Mouse (Mus musculus): ENCODE measurements around the gene Ptpn22. TPM values are rescaled to one million over a fixed set of nuclear protein-coding genes. Genes with fewer than 3 reads are reported as not detected.

The Ptpn22 gene
- polyA plus RNA-seq, 1 experiment from 2014 or later: 0.44 TPM

DNA sequence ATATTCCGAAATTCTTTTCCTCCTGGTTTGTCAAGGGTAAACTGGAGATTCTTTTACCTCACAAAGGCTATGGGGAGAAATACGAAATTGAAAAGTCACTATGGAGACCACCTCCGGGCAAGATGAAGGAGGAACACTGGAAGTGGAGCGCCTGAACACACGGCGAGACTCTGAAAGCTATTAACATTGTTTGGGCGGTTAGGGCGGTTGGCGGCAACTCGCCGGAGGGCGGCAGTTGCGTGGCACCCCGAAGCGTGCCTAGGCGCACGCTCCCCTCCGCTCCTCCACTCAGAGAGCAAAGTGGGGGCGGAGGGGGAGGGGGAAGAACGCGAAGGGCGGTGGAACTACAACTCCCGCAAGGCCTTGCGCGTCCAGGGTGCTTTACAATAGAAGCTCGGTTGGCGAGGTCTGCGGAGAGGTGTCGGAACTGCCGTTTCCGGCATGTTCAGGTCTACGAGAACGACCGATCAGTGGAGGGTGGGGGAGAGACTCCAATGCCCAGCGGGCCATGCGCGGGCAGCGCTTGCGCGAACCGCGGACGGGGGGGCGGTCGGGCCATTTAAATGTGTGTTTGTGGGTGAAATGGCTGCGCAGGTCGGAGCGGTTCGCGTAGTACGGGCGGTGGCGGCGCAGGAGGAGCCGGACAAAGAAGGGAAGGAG is 54.5 kb downstream of the Ptpn22 start, which contains the start of gene Rsbn1:
Rsbn1 (plus strand) TSS at position 111 of the 660 bp plus-strand sequence.
- Histone ChIP-seq H3K4me2 (replicated peaks) (peak within 1 kb of the TSS; percentile 75), H3K9ac (peak within 1 kb of the TSS; percentile 94), H3K36me3 (no peaks in the 10 kb centered on the region), H3K4me3 (peak within 1 kb of the TSS; percentile 97), H3K27ac (peak within 1 kb of the TSS; percentile 86), H3K9me3 (no peaks in the 10 kb centered on the region), H3K4me1 (peaks cover 10% of the 10 kb centered on the region), H3K27me3 (replicated peaks) (no peaks in the 10 kb centered on the region)
- WGBS: under 1% methylated on average over 54 of the region's 55 CpGs
- ATAC-seq (ENCODE audit: low FRiP score, low read depth): peak; percentile 100

- Histone ChIP-seq H3K9me3 (no peaks in the 10 kb centered on the region), H3K9ac (peak overlapping the region; percentile 94), H3K36me3 (peaks cover 3% of the 10 kb centered on the region; the same call in 1 of the 2 replicates), H3K4me1 (peaks cover 10% of the 10 kb centered on the region), H3K27me3 (replicated peaks) (no peaks in the 10 kb centered on the region), H3K4me3 (peak overlapping the region; percentile 97), H3K27ac (peak overlapping the region; percentile 86), H3K4me2 (replicated peaks) (peak overlapping the region; percentile 75)
- WGBS: under 1% methylated on average over 59 of the region's 60 CpGs
- ATAC-seq (ENCODE audit: low FRiP score, low read depth): peak; percentile 55
Measured at GRCm38 (mm10) chr3:103914732-103915508, 55.3 kb downstream of the Ptpn22 start.

- ATAC-seq (ENCODE audit: low FRiP score, low read depth): no peak
- 8% methylated on average over 7 of the region's 7 CpGs for WGBS
- H3K27ac ChIP-seq: no peak overlapping the region
Measured at GRCm38 (mm10) chr3:103915509-103915896, 55.9 kb downstream of the Ptpn22 start.

DNA sequence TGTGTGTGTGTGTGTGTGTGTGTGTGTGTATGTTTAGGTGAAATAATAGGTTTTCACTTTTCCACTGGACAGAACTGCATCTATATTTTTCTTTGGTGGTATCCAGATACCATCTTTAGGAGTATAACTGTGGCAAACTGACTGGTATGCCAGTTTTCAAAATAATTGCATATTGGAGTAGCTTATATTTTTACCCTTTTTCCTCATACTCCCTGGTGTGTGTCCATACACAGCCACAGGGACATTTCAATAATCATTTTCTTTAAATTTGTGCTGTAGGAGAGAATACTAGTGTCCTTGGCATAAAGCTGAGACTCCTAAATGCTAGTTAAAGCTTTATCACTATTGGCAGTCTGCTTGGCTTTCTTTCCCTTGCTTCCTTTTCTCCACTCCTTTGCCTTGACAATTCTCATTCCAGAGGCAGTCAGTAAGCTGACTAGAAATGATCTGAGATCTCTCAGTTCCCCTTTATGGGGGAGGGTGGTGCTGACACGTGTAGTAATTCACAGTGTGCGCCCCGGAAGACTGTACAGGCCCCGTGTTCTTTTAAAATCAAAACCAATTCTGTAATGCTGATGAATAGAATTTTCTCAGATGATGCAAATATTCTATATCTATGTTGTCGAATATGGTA is 56.7 kb downstream of the Ptpn22 start:
- ATAC-seq (ENCODE audit: low FRiP score, low read depth): no peak
- H3K9ac ChIP-seq: peak overlapping the region; percentile 44
- WGBS: 48% methylated on average over 5 of the region's 5 CpGs
- no peaks in the 10 kb centered on the region for H3K27me3 ChIP-seq (replicated peaks)
- H3K4me1 ChIP-seq: peaks cover 10% of the 10 kb centered on the region
- peak overlapping the region; percentile 75 for H3K4me2 ChIP-seq (replicated peaks)
- H3K4me3 ChIP-seq: peak overlapping the region; percentile 30
- no peaks in the 10 kb centered on the region for H3K9me3 ChIP-seq
- peaks cover 6% of the 10 kb centered on the region; the same call in 1 of the 2 replicates for H3K36me3 ChIP-seq
- H3K27ac ChIP-seq: no peak overlapping the region

More at GRCm38 (mm10) chr3:103915509-103915896, 55.9 kb downstream of the Ptpn22 start:
- H3K36me3 ChIP-seq: peaks cover 6% of the 10 kb centered on the region; the same call in 1 of the 2 replicates
- peak overlapping the region; percentile 94 for H3K9ac ChIP-seq
- H3K4me3 ChIP-seq: peak overlapping the region; percentile 97
- H3K4me2 ChIP-seq (replicated peaks): peak overlapping the region; percentile 75
- H3K27me3 ChIP-seq (replicated peaks): no peaks in the 10 kb centered on the region
- H3K4me1 ChIP-seq: peaks cover 10% of the 10 kb centered on the region
- H3K9me3 ChIP-seq: no peaks in the 10 kb centered on the region

- WGBS: 80% methylated on average over 3 of the region's 3 CpGs
- no peaks in the 10 kb centered on the region for H3K9me3 ChIP-seq
- peaks cover 10% of the 10 kb centered on the region for H3K4me1 ChIP-seq
- peaks cover 6% of the 10 kb centered on the region; the same call in 1 of the 2 replicates for H3K36me3 ChIP-seq
- H3K27ac ChIP-seq: no peak overlapping the region
- no peak overlapping the region; the same call in 1 of the 2 replicates for H3K9ac ChIP-seq
- H3K4me3 ChIP-seq: peak overlapping the region; percentile 30
- peak overlapping the region; percentile 75 for H3K4me2 ChIP-seq (replicated peaks)
- no peak for ATAC-seq (ENCODE audit: low FRiP score, low read depth)
- no peaks in the 10 kb centered on the region for H3K27me3 ChIP-seq (replicated peaks)
Measured at GRCm38 (mm10) chr3:103916839-103917237, 57.2 kb downstream of the Ptpn22 start.

- Histone ChIP-seq H3K4me1 (peaks cover 18% of the 10 kb centered on the region), H3K4me3 (no peak overlapping the region), H3K36me3 (peaks cover 6% of the 10 kb centered on the region; the same call in 1 of the 2 replicates), H3K27ac (no peak overlapping the region), H3K27me3 (replicated peaks) (no peaks in the 10 kb centered on the region), H3K4me2 (replicated peaks) (no peak overlapping the region), H3K9ac (no peak overlapping the region), H3K9me3 (no peaks in the 10 kb centered on the region)
- no peak for ATAC-seq (ENCODE audit: low FRiP score, low read depth)
- 100% methylated on average over 1 of the region's 1 CpGs for WGBS
Measured at GRCm38 (mm10) chr3:103920094-103920493, 60.5 kb downstream of the Ptpn22 start.

DNA sequence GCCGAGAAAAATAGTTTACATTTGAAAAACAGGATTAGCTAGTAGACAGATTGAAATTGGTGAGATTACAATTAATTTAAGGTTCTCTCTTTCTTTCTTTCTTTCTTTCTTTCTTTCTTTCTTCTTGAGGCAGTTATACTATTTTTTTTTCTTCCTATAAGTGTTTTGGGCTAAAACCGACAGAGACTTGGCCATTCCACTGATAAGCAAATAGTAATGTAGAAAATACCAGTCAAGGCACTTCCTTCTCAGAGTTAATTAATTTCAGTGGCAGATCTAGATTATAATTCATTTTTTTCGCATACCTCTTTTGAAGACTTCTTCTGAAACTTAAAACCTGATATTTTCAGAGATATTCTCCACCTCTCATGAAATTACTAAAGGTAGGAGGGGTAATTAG is 65.7 kb downstream of the Ptpn22 start:
- Histone ChIP-seq H3K9me3 (no peaks in the 10 kb centered on the region), H3K27me3 (replicated peaks) (no peaks in the 10 kb centered on the region), H3K9ac (no peak overlapping the region), H3K36me3 (no peaks in the 10 kb centered on the region; the same call in 1 of the 2 replicates), H3K4me2 (replicated peaks) (no peak overlapping the region), H3K4me3 (no peak overlapping the region), H3K4me1 (peaks cover 7% of the 10 kb centered on the region), H3K27ac (no peak overlapping the region)
- ATAC-seq (ENCODE audit: low FRiP score, low read depth): no peak
- WGBS: 72% methylated on average over 3 of the region's 3 CpGs

DNA sequence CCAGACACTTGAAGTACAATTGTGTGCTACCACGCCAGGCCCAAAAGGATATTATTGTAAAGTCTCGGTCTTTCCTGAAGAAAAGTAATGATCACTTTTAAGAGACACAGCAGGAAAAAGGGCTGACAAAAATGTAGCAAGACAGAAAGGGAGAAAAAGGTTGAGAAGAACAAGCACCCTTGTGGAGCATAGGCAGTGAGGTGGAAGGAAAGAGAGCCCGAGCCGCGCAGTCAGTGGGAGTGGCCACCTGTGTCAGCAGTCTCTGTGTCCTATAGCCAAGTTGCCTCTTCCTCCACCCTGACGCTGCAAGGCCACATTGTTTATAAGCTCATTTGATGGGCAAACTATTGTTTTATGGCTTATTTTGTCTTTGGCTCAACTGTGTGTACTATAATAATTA is 67.9 kb downstream of the Ptpn22 start:
- H3K27ac ChIP-seq: no peak overlapping the region
- WGBS: 57% methylated on average over 6 of the region's 6 CpGs

DNA sequence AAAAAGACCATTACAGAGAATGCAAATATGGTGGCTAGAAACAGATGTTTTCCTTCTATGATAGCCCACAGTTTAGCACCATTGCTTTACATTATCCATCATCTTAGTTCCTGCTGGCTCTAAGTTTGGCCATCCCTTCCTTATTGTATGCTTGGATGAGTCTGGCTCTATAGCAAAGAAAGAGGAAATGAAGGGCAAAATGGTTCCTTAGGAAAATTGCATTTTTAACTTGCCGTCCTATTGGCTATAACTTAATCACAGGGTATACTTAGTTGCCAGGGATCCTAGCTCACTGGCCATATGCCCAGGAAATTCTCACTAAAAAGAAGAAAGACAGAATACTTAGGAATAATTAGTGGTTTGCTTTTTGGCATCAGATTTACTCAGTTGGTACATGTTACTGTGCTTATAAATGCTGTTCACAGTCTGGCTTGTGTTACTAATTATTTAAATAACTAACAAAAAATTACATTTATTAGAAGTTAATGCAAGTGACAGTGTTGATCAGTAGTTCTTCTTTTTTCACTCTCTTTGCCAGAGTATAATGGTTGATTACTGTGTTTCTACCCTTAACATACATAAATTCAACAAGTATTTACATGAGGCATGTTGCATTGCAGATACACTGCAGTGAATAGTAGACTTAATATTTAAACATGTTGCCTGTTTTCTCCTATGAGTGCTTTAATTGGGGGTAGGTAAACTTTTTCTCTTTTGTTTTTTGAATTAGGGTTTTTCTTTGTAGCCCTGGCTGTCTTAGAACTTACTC is 85.4 kb downstream of the Ptpn22 start:
- Histone ChIP-seq H3K9me3 (no peaks in the 10 kb centered on the region), H3K4me3 (no peak overlapping the region), H3K27ac (no peak overlapping the region), H3K27me3 (replicated peaks) (no peaks in the 10 kb centered on the region), H3K4me1 (no peaks in the 10 kb centered on the region), H3K9ac (no peak overlapping the region), H3K4me2 (replicated peaks) (no peak overlapping the region), H3K36me3 (no peaks in the 10 kb centered on the region)
- ATAC-seq (ENCODE audit: low FRiP score, low read depth): no peak
- WGBS: 96% methylated on average over 1 of the region's 1 CpGs

More for the DNA sequence above, 67.9 kb downstream of the Ptpn22 start:
- H3K4me1 ChIP-seq: peaks cover 7% of the 10 kb centered on the region
- no peak overlapping the region for H3K9ac ChIP-seq
- H3K27me3 ChIP-seq (replicated peaks): no peaks in the 10 kb centered on the region
- peaks cover 7% of the 10 kb centered on the region; the same call in 1 of the 2 replicates for H3K36me3 ChIP-seq
- no peaks in the 10 kb centered on the region for H3K9me3 ChIP-seq
- no peak overlapping the region for H3K4me3 ChIP-seq
- no peak for ATAC-seq (ENCODE audit: low FRiP score, low read depth)
- no peak overlapping the region for H3K4me2 ChIP-seq (replicated peaks)

- no peak for ATAC-seq (ENCODE audit: low FRiP score, low read depth)
- no peak overlapping the region for H3K27ac ChIP-seq
- H3K4me1 ChIP-seq: no peaks in the 10 kb centered on the region; the same call in 1 of the 2 replicates
- H3K36me3 ChIP-seq: no peaks in the 10 kb centered on the region
- no peaks in the 10 kb centered on the region for H3K27me3 ChIP-seq (replicated peaks)
- no peak overlapping the region for H3K9ac ChIP-seq
- H3K9me3 ChIP-seq: no peaks in the 10 kb centered on the region
- WGBS: 92% methylated on average over 7 of the region's 7 CpGs
- H3K4me3 ChIP-seq: no peak overlapping the region
- no peak overlapping the region for H3K4me2 ChIP-seq (replicated peaks)
Measured at GRCm38 (mm10) chr3:103948666-103949065, 89.1 kb downstream of the Ptpn22 start.

DNA sequence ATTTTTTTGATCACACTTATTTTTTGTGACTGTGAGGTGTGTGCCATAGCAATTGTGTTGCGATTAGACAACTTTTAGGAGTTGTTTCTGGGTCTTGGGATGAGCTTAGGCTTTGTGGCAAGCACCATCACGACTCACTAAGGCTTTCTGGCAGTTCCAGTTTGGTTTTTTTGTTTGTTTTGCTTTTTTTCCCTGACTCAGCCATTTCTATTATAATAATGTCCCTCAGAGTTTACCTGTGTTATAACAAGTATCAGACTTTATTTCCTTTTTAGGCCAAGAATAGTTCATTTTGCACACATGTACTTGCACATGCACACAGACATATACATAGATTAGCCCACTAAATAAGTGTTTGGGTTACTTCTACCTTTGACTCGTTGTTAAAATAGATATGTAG is 101.0 kb downstream of the Ptpn22 start:
- no peaks in the 10 kb centered on the region for H3K27me3 ChIP-seq (replicated peaks)
- H3K4me3 ChIP-seq: no peak overlapping the region
- no peak overlapping the region for H3K4me2 ChIP-seq (replicated peaks)
- H3K36me3 ChIP-seq: peaks cover 26% of the 10 kb centered on the region
- H3K9me3 ChIP-seq: no peaks in the 10 kb centered on the region
- H3K27ac ChIP-seq: no peak overlapping the region
- 93% methylated on average over 3 of the region's 3 CpGs for WGBS
- H3K4me1 ChIP-seq: no peaks in the 10 kb centered on the region
- no peak overlapping the region for H3K9ac ChIP-seq
- no peak for ATAC-seq (ENCODE audit: low FRiP score, low read depth)
